Mouse (Mus musculus) T-cell, adult 2 months (primary cell): Measurements from ENCODE around the gene Tnxb.

Source experiments
- DNase-seq: peaks from one replicate; pipeline ENCODE4 v3.0.0; 2022; ENCODE audit warnings: low spot score

Tnxb gene

DNA sequence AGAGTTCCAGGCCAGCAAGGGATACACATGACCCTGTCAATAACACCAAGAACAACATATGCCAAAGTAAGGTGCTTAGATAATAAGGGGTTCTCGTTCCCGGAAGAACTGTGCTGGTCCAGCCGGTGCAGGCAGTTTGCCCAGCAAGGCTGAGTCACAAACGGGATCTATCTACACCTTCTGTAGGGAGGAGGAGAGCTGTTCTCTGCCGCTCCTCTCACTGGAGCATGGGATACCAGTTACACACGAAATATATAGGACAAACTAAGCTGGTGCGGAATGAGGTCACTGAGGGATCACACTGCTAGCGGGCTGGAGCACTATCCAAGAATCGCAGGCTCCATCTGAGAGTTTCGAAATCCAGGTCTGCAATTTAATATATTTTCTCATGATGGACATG is 26.4 kb upstream of the Tnxb start:
- DNase-seq, result no peak

DNA sequence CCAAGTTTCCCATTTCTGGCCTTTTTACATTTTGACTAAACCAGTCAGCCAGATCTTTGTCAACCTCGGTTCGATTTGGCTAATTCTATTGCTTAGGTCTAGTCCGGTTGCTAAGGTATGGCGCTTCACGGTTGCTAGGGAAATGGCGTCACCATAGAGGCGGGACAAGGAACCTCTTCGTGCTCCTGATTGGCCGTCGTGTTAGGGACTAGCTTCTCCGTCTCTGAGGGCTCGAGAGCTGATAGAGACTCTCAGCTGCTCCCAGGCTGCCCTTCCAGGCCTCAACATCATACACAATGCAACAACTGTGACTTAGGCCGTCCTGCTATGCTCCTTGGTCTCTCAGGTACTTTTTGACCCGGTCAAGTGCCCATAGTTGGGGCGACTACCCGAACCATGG is 25.7 kb upstream of the Tnxb start, which contains the start of gene Fkbpl:
Gene Fkbpl, plus strand, starts transcription at position 157 of the 400 bp plus-strand sequence.
- DNase-seq, result peak; percentile 95

DNA sequence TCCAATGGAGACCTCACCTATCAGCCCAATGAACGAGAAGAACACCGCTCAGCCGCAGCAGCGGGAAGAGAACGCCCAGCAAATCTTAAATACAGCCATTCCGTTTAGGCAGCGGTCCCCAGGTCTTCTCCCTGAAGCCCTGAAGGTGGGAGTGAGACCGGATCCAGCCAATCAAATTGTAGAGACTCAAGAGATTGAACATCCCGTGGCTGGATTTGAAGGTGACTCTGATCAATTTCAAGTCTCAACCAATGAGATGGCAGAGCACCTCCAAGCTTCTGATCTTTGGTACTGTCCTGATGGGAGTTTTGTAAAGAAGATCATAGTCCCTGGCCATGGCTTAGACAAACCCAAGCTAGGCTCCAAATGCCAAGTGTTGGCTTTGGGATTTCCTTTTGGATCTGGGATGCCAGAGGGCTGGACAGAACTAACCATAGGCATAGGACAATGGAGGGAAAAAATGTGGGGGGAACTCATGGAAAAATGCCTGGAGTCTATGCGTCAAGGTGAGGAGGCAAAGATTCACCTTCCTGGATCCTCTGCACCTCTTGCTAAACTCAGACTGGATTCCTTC is 25.0 kb upstream of the Tnxb start:
- DNase-seq, result no peak

DNA sequence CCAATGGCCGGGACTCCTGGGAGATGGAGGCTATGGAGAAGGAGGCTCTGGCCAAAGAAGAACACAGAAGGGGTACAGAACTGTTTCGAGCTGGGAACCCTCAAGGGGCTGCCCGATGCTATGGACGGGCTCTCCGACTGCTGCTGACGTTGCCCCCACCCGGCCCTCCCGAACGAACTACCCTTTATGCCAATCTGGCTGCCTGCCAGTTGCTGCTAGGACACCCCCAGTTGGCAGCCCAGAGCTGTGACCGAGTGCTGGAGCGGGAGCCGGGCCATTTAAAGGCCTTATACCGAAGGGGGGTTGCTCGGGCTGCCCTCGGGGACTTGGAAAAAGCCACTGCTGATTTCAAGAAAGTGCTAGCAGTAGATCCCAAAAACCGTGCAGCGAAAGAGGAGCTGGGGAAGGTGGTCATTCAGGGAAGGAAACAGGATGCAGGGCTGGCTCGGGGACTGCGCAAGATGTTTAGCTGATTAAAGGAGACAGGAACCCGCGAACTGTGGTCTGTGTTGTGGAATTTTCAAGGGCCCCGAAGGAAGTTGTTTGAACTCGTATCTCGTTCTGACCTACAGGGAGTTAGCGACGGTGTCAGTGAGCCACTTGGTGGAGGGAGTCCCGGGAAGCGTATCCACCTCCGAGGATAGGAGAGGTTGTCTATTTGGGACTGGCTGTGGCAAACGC is 24.4 kb upstream of the Tnxb start:
- DNase-seq, result no peak

DNA sequence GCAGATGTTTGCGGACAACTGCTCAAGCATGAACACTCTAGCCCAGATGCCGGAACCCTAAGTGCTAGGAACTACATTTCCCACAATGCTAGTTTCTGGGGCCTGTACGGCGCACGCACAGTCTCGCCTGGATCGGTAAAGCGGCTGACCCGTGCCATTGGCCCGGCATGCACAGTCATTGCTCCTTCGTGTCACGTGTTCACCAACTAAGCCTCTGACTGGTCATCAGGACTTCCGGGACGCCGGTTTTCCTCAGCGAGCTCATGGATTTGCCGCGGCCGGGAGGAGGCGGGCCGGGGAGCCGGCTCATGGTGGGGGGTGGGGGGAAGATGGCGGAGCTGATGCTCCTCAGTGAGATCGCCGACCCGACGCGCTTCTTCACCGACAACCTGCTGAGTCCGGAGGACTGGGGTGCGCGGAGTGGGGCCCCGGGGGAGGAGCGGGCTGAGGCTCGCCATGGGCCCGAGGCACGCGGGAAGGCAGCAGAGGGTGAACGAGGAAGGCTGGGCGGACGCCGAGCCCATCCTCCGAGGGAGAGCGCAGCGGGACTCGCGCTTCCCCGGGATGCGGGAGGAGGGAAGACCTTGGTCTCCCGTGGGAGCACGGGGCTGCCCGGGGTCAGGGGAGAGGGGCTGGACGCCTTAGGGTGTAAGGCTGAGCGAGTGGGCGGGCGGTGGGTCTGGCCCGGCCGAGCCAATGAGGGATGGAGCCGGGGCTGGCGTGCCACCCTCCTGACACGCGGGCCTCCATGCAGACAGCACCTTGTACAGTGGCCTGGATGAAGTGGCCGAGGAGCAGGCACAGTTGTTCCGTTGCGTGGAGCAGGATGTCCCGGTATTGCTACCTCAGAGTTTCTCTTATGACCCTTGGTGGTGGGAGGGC is 23.2 kb upstream of the Tnxb start, which contains the start of gene Atf6b:
Gene Atf6b, plus strand, starts transcription at position 241 of the 882 bp plus-strand sequence.
- DNase-seq, result peak; percentile 98

DNA sequence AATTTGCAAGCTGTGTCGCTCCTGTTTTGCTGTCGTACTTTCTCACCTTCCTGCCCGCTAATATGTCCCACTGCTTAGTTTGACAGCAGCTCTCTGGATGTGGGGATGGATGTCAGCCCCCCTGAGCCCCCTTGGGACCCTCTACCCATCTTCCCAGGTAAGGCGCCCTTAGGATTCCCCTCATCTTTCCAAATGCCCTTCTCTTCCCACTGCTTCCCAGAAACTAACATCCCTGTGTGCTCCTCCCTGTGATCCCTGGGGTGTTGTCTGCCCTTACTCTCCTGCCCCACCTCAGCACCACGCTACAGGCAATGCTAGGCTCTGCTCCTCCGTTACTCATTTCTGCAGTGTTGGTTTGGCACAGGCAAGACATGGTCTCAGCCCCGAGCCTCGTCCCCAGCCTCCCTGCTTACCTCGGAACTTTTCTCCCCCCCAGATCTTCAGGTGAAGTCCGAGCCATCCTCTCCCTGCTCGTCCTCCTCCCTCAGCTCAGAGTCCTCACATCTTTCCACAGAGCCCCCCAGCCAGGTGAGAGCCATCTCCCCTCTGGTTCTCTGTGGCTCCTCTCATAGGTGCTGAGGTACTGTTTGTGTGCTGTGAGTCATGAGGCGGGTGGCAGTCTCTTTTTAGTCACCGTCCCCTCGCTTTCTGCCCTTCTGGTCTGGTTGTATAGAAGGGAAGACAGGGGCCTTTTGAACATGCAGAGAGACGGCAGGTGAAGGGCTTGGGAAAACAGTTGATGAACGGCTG is 22.0 kb upstream of the Tnxb start:
- no peak for DNase-seq

DNA sequence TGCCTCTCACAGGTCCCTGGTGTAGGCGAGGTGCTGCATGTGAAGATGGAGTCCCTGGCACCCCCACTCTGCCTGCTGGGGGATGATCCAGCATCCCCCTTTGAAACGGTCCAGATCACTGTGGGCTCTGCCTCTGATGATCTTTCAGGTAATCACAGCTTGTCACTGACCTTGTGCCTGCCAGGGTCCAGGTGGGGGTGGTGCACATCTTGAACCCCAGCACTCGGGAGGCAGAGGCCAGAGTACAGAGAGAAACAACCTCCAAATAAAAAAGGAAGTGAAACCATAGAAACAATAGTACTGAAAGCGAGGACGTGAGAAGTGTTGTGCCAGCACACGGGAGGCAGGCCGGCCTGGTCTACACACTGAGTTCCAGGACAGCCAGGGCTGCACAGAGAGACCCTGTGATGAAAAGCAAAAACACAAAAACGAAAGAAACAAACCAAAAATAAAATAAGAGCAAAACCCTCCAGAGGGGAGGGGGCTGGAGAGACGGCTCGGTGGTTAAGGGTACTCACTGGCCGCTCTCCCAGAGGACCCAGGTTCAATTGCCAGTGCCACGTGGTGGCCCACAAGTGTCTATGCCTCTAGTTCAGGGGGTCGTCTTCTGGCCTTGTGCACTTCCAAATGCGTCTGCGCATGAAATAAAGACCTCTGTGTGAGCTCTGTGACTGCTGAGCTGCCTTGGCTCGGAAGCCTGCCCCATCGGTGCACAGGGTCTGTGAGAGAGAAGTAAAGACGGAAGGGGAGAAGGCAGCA is 21.1 kb upstream of the Tnxb start:
- no peak for DNase-seq

DNA sequence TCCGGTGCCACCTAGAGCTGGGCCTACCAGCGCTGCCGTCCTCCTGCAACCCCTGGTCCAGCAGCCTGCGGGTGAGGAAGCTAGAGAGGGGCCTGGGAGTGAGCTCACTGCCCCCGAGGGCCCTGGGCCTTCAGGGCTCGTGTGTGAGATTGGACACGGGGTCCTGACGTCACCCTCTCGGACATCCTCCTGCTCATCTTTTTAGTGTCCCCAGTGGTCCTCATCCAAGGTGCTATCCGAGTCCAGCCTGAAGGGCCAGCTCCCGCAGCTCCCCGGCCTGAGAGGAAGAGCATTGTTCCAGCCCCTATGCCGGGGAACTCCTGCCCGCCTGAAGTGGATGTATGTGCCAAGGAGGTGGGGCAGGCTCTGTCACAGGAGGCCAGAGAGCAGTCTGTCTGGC is 19.6 kb upstream of the Tnxb start:
- DNase-seq, result no peak

DNA sequence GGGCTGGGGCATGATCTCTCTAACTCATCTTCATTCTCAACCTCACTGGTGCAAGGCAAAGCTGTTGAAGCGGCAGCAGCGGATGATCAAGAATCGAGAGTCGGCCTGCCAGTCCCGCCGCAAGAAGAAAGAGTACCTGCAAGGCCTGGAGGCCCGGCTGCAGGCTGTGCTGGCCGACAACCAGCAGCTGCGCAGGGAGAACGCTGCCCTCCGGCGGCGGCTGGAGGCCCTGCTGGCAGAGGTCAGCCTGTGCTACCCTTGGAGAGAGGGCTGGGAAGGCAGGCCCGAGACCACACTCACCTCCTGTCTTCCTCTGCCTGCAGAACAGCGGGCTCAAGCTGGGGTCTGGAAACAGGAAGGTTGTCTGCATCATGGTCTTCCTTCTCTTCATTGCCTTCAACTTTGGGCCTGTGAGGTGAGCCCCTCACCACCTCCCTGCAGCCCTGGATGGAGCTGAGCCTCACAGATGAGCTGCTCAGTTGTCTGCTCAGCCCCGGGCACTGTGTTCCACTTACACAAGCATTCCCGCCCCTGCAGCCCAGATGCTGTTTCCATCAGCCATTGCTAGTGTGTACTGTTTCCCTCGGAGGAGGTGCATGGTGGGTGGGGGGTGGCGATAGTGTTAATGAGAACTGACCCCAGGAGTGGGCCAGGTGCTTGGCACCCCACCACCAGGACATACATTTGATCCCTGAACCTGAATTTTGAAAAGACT is 18.7 kb upstream of the Tnxb start:
- peak; percentile 31 for DNase-seq

DNA sequence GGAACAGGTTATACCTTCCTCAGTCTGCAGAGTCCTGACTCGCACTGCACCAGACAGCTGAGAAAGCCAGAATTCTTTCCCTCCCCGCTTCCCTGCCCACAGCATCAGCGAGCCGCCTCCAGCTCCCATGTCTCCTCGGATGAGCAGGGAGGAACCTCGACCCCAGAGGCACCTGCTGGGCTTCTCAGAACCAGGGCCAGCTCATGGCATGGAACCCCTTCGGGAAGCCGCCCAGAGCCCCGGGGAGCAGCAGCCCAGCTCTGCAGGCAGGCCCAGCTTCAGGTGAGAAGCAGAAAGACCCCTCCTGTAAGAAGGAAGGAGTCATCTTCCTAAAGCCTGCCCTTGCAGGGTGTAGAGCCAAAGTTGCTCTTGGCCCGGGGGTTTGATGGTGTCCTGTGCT is 17.8 kb upstream of the Tnxb start:
- DNase-seq, result no peak

DNA sequence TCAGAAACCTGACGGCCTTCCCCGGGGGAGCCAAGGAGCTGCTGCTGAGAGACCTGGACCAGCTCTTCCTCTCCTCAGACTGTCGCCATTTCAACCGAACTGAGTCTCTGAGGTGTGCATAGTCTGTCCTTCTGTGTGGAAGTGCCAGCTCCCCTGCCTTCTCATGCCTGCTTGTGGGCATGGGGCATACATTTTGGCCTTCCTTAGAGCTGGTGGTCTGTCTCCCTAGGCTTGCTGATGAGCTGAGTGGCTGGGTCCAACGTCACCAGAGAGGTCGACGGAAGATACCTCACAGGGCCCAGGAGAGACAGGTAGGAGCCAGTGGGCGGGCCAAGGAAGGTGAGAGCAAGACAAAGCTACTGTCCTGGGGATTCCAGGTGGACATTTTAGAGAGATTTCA is 17.4 kb upstream of the Tnxb start:
- DNase-seq, result no peak

DNA sequence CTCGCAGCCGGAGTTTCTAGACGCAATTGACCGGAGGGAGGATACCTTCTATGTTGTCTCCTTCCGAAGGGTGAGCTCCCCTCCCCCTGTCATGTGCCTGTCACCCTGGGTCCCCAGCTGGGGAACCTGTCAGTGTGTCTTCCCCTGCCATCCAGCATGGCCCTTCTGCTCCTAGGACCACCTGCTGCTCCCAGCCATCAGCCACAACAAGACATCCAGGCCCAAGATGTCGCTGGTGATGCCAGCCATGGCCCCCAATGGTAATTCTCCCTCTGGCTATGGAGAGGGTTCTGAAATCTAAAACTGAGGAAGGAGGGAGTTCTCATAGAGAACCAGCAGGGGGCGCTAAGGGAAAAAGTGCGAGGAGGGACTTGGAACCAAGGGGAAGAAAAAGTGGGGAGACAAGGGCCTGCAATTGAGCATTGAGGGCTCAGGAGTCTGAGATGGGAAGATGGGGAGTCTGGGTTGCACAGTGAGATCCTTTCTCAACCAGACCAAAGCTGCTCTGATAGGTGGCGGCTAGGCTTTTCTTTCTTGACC is 16.5 kb upstream of the Tnxb start:
- peak; percentile 43 for DNase-seq

DNA sequence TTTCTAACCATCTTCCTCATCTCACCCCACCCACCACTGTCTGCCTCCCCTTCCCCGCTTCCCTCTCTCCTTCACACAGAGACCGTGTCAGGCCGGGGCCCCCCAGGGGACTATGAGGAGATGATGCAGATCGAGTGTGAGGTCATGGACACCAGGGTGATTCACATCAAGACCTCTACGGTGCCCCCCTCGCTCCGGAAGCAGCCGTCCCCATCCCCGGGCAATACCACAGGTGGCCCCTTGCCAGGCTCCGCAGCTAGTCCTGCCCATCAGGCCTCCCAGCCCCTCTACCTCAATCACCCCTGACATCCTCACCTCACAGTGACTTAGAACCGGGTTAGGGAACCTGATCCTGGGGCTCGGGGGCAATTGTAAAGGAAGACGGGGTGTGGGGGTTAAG is 15.9 kb upstream of the Tnxb start:
- no peak for DNase-seq

DNA sequence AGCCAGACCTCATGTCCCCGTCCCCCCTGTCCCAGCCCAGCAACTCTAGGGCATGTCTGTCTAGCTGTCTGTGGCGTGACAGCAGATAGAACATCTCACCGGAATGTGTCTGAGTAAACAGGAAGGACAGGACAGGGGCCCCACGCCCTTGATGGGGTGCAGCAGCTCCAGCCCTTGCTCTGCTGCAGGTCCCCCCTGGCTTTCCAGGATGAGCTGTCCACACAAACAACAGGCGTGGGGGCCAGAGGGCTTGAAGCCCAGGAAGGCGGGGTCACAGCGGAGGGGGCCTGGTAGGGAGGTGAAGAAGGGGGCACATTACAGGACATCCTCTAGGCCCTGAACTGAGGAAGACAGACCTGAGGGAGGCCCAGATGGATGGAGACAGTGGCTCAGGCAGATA is 15.2 kb upstream of the Tnxb start:
- DNase-seq, result no peak

DNA sequence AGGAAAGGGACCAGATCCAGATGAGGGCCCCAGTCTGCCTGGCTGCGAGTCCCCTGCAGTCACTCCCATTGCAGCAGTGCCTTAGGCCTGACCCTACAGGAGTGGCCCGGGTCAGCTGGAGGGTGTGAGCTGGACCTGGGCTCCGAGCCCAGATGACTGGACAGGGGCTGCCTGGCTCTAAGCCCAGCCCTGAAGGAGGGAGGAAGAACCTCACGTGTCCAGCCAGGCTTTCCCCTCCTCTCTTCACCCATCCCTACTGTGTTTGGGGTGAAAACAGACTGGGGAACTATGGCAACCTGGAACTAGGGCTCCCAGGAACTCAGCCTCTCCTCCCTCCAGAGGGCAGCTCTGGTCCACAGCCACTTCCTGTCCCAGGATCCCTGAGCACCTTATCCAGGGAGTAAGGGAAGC is 14.7 kb upstream of the Tnxb start:
- DNase-seq, result no peak

DNA sequence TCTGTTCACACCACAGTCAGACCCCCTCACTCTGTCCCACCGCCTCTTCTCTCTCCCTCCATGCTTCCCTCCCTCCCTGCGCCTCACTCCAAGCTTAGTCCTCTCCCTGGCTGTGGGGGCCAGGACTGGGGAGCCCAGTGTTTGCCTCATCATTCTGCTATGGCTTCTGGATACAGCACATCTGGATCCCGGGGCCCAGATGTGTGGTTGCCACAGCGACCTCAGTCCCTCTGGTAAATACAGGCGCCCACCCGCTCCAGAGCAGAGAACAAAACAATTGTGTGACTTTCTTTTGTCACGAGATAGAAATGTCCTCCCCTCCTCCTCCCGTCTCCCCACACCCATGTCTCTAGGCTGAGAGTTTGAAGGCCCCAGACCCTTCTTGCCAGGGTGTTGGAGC is 13.7 kb upstream of the Tnxb start:
- DNase-seq, result no peak

DNA sequence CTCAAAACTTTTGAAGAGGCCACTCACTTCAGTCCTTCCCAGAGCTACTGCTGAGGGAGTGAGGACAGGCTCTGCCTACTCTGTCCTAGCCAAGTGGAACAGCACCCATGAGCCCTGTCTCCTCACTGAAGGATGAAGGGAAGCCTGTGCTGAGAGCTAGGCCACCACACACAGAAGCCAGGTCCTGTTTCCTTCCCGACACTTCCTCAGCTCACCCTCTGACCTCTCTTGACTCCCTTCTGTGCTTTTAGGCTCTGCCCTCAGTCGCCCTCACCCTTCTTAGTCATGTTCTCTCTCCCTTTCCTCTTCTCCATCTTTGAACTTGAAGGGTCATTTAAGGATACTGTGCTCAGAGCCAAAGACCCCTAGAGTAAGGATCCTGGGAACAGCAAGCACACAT is 13.1 kb upstream of the Tnxb start:
- no peak for DNase-seq

DNA sequence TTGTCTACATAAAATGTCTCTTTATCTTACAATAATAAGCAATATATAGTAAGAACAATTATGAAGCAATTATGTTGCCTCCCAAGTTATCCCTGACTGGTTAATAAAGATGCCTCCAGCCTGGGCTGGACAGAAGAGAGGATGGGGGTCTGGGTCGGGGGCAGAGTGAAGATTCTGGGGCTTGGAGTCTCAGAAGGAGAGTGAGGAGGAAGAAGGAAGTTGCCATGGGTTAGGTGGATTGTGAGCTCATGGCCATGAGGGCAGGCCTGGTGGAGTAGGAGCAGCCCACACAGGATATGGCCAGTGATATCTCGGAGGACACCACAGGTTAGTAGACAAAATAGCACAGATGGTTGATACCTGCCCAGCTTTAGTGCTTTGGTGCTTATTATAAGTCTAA is 12.2 kb upstream of the Tnxb start:
- no peak for DNase-seq

DNA sequence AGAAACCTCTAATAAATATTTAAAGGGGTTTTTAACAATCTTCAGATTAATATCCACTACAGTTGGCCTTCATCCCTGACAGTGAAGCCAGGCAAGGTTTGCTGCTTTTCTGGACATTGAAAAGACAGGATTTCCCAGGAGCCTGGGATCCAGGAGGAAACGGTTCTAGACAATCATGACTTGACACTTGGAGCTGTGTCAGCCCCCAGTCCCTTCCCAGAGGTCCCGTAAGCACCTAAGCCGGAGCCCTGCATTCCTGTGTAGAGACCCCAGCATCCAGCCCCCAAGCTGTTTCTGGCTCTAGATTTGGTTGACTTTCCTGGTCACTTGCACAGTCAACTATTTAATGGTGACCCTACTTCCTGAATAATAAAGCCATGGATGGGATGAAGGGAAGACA is 11.7 kb upstream of the Tnxb start:
- DNase-seq, result no peak

DNA sequence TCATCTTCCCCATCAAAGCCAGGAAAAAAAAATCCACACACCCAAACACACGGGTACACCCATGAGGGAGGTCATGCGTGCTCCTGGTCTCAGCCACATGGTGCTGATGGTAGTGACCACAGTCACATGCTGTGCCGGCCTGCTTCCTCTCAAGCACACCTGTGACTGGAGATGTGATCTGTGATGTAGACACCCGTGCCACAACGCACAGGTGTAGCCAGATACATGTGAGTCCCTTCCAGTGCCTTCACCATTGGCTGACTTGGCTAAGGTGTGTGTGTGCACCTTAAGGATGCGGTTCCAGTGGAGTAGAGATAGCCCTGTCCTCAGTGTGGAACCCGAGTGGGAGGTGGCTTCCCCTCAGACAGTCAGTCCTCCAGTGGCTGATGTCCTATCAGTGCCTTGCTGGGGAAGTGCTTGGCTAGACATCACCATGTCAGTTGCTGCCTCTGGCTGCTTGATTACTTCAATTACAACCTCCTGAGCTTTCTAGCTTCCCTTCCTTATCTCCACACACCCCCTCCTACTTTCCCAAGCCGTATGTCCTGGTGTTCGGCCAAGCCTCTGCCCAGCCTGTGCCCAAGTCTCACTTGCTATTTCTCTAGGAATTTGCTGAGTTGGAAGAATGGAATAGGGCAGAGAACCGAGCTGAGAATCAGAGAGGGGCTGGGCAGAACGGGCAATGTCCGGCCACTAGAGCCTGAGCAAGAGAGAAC is 11.0 kb upstream of the Tnxb start:
- no peak for DNase-seq
